Mouse (Mus musculus) thymus, postnatal 36 days (tissue): ENCODE data around the gene Kdm5a.
A peak's percentile ranks its signal among the peaks of the same experiment; 100 is the strongest.

Source experiments
- DNase-seq, 2 experiments: peaks; one replicate each; pipeline ENCODE4 v3.0.0; 2022; ENCODE audit warnings: mixed read lengths in 2 of 2

Kdm5a gene

DNA sequence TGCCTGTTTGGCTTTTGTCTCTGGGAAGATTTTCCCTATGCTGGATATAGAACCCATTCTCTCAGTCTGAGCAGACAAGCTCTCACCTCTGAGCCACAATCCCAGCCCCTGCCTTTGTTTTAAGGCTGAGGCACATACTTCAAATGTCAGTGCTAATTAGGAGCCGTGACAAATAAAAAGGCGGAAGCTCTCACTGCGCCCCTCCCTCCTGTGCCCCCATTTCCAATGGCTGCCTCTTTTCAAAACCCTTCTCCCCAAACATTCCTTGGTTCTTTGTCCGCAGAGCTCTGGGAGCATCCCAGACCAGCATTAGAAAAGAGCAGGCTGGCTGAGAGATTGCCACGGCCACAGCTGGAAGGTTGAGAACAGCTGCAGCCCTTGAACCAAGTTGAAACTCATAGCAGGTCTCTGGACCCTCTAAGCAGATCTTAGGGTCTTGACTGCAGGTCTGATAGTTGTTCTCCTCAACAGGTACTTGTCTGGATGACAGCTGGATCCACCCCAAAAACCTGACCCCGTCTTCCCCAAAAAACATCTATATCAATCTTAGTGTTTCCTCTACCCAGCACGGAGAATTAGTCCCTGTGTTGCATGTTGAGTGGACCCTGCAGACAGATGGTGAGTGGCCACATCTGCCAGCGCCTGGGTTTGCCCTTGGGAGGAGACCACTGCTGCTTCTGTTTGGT is 108.7 kb downstream of the Kdm5a start:
- no peak for DNase-seq

DNA sequence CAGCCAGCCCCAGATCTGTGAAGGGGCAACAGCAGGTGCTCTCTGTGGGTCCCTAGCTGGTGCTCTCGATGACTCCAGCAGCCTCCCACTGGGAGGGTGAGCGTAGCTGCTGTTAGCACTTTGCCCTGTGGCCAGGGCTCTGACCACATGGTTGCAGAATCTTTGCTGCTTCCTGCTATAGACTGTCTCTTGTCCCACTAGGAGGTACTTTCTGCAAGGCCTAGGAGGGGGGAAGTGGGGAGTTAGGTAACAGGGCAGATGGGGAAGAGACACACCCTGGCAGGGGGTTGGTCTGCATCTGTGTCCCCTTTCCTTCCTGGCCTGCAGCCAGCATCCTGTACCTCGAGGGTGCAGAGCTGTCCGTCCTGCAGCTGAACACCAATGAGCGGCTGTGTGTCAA is 109.5 kb downstream of the Kdm5a start:
- DNase-seq, result no peak

DNA sequence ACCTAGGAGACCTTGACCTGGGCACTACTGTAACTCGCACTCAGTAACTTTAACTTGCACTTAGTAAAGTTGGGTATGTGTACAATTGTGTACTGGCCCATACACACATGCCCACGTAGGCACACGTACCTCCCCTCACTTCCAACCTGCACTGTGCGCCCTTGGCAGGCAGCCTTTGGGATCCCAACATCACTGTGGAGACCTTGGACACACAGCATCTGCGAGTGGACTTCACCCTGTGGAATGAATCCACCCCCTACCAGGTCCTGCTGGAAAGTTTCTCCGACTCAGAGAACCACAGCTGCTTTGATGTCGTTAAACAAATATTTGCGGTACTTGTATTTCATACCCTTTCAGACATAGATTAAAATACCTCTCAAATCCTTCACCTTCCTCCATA is 111.4 kb downstream of the Kdm5a start:
- no peak for DNase-seq

DNA sequence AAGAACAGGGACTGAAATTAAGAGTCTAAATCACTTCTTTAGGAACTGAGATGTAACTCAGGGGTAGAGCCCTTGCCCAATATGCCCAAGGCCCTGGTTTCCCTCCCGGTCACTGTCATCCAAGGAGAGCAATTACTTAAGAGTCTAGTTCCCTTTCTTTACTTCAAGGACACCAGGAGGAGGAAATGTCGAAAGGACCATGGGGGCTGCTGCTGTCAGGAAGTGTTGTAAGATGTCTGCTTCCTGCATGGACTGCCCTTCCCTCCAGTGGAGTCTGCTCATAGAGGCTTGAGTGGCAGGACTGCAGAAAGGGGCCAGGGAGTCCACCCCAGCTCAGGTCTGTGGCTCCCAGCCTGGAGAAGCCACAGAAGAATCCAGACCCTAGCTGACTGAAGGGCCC is 115.4 kb downstream of the Kdm5a start:
- no peak for DNase-seq

DNA sequence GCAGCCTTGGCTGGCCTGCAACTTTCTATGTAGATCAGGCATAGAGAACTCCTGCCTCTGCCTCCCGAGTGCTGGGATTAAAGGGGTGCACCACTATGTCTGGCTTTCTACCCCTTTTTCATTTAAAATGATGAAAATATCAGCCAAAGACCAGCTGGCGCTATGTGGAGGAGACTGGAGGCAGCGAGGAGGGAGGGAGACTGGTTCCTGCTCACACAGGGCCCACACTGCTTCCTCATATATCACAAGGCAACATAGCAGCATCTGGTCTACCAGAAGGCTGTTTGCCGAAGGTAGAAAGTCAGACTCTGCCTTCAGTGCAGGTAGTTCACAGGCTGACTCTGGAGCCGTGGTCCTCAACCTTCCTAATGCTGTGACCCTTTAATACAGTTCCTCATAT is 116.4 kb downstream of the Kdm5a start:
- DNase-seq, result no peak

DNA sequence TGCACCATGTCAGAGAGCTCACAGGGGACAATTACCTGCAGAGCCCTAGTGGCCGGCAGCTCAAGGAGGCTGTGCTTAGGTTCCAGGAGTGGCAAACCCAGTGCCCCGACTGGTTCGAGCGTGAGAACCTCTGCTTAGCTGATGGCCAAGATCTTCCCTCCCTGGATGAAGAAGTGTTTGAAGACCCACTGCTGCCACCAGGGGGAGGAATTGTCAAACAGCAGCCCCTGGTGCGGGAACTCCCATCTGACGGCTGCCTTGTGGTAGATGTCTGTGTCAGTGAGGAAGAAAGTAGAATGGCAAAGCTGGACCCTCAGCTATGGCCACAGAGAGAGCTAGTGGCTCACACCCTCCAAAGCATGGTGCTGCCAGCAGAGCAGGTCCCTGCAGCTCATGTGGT is 117.6 kb downstream of the Kdm5a start:
- peak; percentile 50 to 56 for DNase-seq

DNA sequence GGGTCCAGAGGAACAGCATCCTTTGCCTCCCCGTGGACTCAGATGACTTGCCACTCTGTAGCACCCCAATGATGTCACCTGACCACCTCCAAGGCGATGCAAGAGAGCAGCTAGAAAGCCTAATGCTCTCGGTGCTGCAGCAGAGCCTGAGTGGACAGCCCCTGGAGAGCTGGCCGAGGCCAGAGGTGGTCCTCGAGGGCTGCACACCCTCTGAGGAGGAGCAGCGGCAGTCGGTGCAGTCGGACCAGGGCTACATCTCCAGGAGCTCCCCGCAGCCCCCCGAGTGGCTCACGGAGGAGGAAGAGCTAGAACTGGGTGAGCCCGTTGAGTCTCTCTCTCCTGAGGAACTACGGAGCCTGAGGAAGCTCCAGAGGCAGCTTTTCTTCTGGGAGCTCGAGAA is 118.1 kb downstream of the Kdm5a start:
- DNase-seq, result no peak

DNA sequence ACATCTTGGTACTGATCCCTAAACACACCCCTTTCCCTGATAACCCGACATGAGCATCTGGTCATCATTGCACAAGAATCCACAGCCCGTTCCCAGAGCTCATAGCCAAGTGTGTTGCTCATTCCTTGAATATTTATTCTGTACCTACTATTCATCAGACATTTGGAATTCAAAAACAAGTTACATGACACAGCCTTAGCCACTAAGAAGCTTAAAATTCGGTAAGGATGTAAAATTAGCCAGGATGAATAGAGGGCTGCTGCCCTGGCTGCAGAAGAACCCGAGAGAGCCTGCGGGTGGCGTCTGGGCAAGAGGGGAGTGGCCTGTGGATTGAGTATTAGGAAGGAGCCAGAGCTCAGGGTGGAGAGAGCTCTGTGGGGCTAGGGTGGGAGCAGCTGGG is 118.8 kb downstream of the Kdm5a start:
- DNase-seq, result no peak

DNA sequence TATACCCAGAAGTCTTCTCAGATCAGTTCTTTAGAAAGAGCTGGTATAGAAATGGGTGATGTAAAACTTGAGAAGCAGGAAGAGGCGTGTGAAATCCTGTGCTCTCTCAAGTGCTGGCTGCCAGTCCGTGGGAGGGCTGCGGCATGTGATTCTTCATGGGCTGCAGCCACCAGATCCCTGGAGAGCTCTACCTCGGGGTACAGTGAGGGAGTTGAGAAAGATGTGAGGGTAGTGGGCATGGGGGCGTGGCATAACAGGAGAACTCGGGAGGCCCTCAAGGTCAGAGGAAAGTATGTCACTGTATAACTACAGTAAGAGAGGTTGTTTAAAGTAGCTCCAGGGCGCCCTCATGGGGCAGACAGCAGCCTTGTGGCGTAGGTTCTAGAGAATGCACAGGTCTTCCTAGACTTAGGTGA is 119.3 kb downstream of the Kdm5a start:
- peak; percentile 69 to 71 for DNase-seq

DNA sequence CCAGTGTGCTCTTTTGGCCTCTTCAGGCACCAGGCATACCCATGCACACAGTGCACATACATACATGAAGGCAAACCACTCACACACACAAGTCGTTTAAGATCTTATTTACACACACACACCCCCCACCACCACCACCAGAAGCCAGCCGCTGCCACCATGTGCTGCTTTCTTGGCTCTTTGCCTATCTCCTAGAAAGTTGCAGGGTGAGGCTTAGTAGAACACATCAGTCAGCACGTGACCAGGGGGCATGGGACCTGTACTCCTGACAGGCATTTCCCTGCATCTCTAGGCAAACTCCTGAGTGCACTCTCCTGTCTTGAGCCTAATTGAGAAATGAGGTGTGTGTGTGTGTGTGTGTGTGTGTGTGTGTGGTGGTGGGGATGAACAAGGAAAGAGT is 121.1 kb downstream of the Kdm5a start:
- DNase-seq, result no peak

DNA sequence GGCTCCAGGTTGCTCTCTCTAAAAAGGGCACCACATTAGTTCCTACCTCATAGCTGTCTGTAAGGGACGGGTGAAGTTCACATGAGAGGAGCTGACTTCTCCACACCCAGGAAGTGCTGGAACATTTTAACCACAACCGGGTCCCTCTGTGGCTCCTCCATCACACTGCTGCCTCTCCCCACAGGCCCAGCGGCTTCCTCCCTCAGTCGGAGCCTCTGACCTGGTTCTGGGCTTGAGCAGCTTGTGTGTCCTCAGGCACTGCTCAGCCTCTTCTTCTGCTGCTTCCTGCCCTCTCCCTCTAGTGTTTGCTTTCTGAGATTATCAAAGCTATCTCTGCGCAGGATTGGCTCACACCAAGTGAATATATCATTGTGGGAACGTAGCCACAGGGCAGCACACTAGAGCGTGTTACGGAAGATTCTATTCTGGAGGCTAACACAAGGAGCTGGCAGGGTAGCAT is 122.2 kb downstream of the Kdm5a start:
- peak; percentile 69 to 82 for DNase-seq

DNA sequence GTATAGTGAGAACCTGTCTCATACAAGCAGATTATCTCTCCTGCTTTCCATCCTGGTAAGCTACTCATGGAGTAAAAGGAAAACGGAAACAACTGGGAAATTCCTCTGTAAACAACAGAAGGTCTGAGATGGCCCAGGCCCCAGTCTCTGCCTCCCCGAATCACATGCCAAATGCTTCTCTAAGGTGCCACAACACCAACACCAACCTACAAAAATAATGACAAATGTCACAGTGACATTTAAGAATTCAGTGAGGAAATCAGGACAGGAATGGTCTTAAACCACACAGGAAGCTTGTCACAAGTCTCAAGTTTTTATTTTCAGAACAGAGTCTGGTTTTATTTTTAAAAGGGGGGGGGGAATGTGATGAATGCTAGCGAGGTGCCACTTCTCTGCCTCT is 124.7 kb downstream of the Kdm5a start:
- no peak for DNase-seq

DNA sequence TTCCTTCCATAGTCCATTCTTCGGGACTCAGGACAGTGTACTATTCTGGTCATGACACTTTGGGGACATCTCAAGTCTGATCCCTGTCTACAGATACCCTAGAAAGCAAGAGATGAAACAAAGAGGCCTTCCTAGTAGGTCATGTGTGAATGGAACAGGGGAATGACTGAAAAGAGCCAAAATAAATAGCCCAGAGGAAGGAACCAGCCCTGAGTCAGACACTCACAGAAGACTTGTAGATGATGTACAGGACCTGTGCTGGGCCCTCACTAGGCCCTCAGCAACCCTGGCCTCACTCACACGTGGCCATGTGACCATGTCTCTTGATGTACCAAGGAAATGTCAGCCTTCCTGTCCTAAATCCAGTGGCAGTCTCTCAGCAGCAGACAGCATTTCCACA is 125.5 kb downstream of the Kdm5a start:
- DNase-seq, result no peak

DNA sequence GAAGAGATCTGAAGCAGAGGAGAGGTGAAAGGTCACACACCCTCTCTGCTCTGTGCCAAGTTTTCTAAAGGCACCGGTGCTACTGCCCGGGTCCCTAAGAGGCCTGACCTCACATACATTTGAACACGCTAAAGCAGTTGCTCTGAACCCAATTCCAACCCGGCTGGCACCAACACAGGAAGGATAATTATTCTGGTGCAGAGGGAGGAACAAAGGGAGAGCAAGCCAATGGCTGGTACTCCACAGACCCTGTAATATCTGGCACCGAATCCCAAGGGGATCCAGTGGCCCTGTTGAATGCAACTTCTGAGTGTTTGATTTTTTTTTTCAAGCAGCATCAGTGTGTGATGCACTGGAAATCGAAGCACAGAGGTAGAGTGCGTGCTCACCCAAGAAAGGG is 127.1 kb downstream of the Kdm5a start:
- DNase-seq, result no peak

DNA sequence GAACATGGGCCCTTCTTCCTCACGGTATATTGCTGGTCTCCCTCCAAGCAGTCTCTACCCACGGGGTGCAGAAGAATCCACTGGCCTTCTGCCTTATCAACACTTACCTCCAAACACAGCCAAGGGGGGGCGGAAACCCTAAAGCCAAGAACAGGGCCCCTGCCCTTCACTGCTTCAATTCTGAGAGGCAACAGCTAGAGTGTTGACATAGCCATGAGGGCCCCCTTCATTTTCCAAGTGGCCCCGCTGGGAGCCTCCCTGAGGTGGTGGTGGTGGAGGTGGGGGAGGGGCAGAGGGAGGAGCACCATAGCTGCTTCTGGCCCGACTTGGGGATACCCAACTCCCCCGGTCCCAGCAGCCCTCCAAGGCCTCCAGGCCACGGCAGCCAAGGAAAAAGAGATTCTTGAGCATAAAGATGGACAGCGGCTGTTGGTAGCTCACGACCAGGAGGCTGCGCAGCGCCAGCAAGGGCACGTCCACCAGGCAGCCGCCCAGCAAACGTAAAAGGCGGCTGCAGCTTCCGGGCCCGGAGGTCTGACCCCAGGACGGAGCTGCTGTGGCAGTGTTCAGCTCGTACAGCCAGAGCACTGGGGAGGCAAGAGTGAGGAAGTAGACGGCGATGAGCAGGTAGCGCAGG is 128.1 kb downstream of the Kdm5a start:
- no peak for DNase-seq

DNA sequence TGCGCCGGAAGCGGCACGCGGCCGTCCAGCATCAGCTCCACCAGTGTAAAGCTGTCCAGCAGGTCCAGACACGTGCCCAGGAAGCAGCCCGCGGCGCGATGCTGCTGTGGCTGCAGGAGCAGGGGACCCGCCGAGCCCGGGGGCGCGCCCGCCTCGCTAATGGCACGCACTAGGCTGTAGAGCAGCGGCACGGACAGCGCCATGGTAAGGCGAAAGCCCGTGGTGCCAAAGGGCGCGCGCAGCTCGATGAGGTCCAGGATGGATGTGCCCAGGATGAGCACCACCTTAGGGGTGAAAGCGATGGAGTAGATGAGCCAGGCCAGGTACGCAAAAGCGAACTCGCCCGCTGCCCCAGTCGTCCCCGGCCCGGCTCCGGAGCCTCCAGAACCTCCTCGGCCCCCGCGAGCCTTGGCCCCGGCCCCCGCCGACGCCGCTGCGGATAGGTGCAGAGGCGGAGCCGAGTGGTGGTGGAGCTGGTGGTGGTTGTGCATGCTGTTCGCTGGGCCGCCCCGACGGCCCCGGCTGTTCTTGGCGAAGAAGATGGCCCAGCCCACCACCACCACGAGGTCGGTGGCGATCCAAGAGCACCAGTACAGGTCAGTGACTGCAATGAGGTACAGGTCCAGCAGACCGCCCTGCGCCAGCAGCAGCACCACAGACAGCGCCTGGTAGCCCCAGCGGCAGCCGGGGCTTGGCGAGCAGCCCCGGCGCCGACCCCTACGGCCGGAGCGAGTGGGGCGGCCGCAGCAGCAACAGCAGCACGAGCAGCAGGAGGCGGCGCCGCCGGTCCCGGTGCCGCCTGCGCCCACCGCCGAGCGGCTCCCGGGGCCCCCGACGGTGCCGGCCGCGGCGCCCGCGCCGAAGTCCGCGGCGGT is 128.8 kb downstream of the Kdm5a start:
- peak in 1 of 2 experiments; percentile 36 for DNase-seq

DNA sequence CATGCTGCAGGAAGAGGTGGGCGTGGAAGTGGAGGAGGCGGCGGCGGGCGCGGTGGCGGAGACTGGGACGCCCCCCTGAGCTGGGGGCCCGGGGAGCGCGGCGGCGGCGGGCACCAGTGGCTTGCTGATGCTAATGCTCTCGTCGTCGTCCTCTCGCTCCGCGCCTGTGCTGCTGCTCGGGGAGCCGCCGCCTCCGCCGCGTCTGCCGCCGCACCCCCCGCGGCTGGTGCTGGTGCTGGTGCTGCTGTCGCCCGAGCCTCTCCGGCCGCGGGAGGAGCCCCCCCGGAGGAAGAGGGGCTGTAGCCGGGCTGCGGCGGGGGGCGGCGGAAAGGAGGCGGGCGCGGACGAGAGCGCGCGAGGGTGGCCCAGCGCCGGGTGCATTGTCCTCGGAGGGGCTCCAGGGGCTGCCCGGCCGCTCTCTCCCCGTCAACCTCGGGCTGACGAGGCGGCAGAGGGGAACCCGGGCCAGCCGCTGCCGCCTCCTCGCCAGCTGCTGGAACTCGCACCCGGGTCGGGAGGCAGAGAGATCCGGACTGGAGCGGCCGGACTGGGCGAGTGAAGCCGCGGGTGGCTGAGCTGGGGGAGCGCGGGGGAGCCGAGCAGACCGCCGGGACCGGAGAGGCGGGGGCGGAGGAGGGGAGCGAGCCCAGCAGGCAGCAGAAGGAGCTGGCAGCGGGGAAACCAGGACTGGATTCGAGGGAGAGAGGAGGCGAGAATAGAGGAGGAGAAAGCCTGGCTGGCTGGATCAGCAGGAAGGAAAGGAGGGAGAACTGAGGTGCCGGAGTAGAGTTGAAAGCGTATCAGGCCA is 129.7 kb downstream of the Kdm5a start, which contains the start of gene Tmem121b:
Tmem121b (minus strand) TSS at position 434 of the 808 bp plus-strand sequence.
- peak in 1 of 2 experiments; percentile 53 for DNase-seq
